Mouse (Mus musculus) ES-Bruce4 (cell line): ENCODE measurements around the gene Prpsap1. TPM values are rescaled to one million over a fixed set of nuclear protein-coding genes. Genes with fewer than 3 reads are reported as not detected.
A peak's percentile ranks its signal among the peaks of the same experiment; 100 is the strongest.
"Not testable (repeated sequence)": the region's sequence is repeated elsewhere in the genome, so short reads cannot be mapped to it uniquely, and the experiment has no call there.

Source experiments
- H3K27ac ChIP-seq: 2 replicates; pipeline ENCODE4 v1.5.1; 2012; ENCODE audit warnings: low read length, inconsistent platforms; ENCODE audit not compliant: insufficient read depth
- H3K27me3 ChIP-seq: 2 replicates; pipeline ENCODE4 v1.6.1; 2012; ENCODE audit warnings: mild to moderate bottlenecking, low read length, inconsistent platforms; ENCODE audit not compliant: control insufficient read depth, poor library complexity, insufficient read depth, severe bottlenecking
- H3K36me3 ChIP-seq: 2 replicates; pipeline ENCODE4 v1.6.1; 2012; ENCODE audit warnings: inconsistent platforms, mild to moderate bottlenecking, low read length, moderate library complexity; ENCODE audit not compliant: control insufficient read depth, poor library complexity, insufficient read depth, severe bottlenecking
- H3K4me1 ChIP-seq: one replicate; pipeline ENCODE4 v1.8.1; 2011; ENCODE audit warnings: low read length; ENCODE audit not compliant: control insufficient read depth, insufficient read depth
- H3K4me3 ChIP-seq: 2 replicates; pipeline ENCODE4 v1.5.1; 2011; ENCODE audit warnings: low read depth, mild to moderate bottlenecking, low read length
- H3K9ac ChIP-seq: 2 replicates; pipeline ENCODE4 v1.6.1; 2012; ENCODE audit warnings: low read depth, mild to moderate bottlenecking, inconsistent platforms; ENCODE audit not compliant: poor library complexity, severe bottlenecking
- H3K9me3 ChIP-seq: replicated peaks from 2 replicates; pipeline ENCODE4 v1.6.1; 2012; ENCODE audit warnings: mild to moderate bottlenecking, low read length, inconsistent platforms; ENCODE audit not compliant: control insufficient read depth, poor library complexity, insufficient read depth, severe bottlenecking
- CTCF ChIP-seq: IDR thresholded peaks from one replicate; pipeline ENCODE4 v1.8.1; 2011; ENCODE audit warnings: low read depth, low read length
- EP300 ChIP-seq: IDR thresholded peaks from 2 replicates; pipeline ENCODE4 v1.6.1; 2011; ENCODE audit warnings: low read depth, low read length; ENCODE audit not compliant: insufficient read depth
- POLR2A ChIP-seq: IDR thresholded peaks from one replicate; pipeline ENCODE4 v1.8.1; 2011; ENCODE audit warnings: low read length; ENCODE audit not compliant: insufficient read depth
- polyA plus RNA-seq: library from polyadenylated mRNA; stranded (reverse); fragments of >200 nt; gene quantifications from 2 replicates; pipeline ENCODE4 v1.2.4, GENCODE M21; 2011; ENCODE audit warnings: low read depth; ENCODE audit not compliant: missing spikeins, insufficient read depth, insufficient read length

Gene Prpsap1
- polyA plus RNA-seq, 1 experiment, result 116 TPM

DNA sequence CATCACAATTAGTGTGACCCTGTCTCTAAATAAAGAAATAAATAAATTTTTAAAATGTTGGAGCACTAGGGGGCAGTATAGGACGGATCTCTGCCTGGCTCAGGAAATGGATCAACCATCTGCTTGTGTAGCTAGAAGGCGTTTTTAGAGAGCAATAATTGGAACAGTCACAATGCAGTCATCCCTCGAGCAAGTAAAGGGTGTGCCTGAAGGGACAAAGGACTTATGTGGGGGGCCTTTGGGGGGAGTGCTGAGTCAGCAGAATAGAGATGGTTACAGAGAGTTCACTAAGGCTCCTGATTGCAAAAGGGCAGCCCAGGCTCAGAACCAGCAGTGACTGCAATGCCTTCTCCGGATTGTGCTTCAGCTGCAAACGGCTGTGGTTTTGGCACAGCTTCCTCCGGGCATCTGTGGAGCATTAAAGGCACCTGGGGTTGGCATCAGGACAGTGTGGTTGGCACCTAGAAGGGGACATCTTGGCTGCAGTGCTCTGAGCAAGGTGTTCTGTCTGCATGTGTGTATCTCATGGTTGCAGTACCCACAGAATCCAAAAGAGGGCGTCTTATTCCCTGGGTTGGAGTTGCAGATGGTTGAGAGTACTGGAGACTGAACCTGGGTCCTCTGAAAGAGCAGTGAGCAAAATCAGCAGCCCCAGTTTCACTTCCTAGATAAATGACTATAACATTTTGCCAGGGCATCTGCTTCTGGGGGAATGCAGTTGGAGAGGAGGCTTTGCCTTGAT, 7.2 kb upstream of the Prpsap1 start:
- Histone ChIP-seq H3K4me3 (no peak overlapping the region), H3K9ac (no peak overlapping the region), H3K36me3 (no peaks in the 10 kb centered on the region), H3K27ac (no peak overlapping the region), H3K4me1 (no peaks in the 10 kb centered on the region), H3K9me3 (no peaks in the 10 kb centered on the region), H3K27me3 (no peaks in the 10 kb centered on the region)
- TF ChIP-seq CTCF, result peak; percentile 7
- TF ChIP-seq EP300, result no peak
- TF ChIP-seq POLR2A, result no peak

DNA sequence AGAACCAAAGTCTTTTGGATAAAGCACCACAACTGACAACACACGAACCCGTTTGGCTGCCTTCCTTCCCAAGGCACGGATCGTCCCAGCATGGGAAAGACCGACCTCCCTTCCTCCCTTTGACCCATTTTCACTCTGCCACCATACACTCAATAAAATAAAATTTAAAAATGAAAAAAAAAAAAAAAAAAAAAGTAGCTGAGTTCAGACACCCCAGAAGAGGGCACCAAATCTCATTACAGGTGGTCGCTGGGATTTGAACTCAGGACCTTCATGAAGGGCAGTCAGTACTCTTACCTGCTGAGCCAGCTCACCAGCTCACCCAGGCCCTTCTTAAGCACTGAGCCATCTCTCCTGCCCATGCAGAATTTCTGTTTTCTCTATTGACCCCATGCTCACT, 5.0 kb upstream of the Prpsap1 start:
- no peaks in the 10 kb centered on the region for H3K36me3 ChIP-seq
- no peaks in the 10 kb centered on the region for H3K4me1 ChIP-seq
- H3K9me3 ChIP-seq, result no peaks in the 10 kb centered on the region
- TF ChIP-seq EP300, result no peak
- no peak for TF ChIP-seq POLR2A
- no peak for TF ChIP-seq CTCF
- no peak overlapping the region for H3K4me3 ChIP-seq
- H3K27ac ChIP-seq, result no peak overlapping the region
- peak overlapping the region; percentile 57; the same call in 1 of the 2 replicates for H3K9ac ChIP-seq
- no peaks in the 10 kb centered on the region for H3K27me3 ChIP-seq

DNA sequence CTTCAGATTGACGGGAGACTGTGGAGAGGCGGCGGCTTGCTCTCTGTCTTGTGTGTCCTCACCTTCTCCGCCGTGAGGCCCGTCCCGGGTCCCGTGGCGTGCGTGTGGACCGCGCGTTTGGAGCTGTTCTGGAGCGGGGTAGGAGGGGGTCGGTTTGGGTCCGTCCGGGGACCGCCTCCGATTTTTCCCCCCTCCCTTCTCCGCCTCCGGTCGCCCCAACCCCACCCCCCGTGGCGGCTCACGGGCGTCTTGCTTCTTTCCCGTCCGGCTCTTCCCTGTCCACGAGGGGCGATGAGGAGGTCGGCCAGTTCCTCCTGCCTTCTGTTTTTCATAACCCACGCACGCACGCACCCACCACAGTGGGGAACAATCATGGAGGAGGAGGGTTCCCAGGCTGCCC, 4.6 kb upstream of the Prpsap1 start:
- H3K27ac ChIP-seq, result no peak overlapping the region
- peak overlapping the region; percentile 48 for H3K4me3 ChIP-seq
- H3K9me3 ChIP-seq, result no peaks in the 10 kb centered on the region
- no peaks in the 10 kb centered on the region for H3K4me1 ChIP-seq
- H3K9ac ChIP-seq, result peak overlapping the region; percentile 57
- TF ChIP-seq CTCF (no peak), EP300 (no peak), POLR2A (no peak)
- no peaks in the 10 kb centered on the region for H3K27me3 ChIP-seq
- H3K36me3 ChIP-seq, result no peaks in the 10 kb centered on the region

DNA sequence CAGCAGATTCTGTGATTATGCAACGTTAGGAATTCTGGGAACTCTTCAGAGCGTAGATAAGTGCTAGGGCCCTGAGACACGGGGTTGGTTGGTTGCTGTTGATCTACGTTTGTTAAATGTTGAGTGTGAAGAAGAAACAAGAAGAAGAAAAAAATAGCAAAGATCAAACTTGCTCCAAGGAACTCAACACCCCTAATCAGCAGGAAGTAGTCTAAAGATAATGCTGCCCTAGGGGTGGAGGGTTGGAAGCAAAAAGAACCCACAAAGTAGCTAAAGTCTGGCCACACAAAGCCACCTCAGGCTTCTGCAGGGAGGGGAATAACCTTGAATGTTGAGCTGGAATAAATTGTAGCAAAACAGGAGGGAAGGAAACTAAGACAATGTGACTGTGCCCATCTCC, 3.3 kb upstream of the Prpsap1 start:
- TF ChIP-seq EP300 (no peak), POLR2A (no peak), CTCF (no peak)
- Histone ChIP-seq H3K9me3 (no peaks in the 10 kb centered on the region), H3K27me3 (no peaks in the 10 kb centered on the region), H3K9ac (no peak overlapping the region), H3K27ac (no peak overlapping the region), H3K36me3 (no peaks in the 10 kb centered on the region), H3K4me3 (no peak overlapping the region), H3K4me1 (no peaks in the 10 kb centered on the region)

DNA sequence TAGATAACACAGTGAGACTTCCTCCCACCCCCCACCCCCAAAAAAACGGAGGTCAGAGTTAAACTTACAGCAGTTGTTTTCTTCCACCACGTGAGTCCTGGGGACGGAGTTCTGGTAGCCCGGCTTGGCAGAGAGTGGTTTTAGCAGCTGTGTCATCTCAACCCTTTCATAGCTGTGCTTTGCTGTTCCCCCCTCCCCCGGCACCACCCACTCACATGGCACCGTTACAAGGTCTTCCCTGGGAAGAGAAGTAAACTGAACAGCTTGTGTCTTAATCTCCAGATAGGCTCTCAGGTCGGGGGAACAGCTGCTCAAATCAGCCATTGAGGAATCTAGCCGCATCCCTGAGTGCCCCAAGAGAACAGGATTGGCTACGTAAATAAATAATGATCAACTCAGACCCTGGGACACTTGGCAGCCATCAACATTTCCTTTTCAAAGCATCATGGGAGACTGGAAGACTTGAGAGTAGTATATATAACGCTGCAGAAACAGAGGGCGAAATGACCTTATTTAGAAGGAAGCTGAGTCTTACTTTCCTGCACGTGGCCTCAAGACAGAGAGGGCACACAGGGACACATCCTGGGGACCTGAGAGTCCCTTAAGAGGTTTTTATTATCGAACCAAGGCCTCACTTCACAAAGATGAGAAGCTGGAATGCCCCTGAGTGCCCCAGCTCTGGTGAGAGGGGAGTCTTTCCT, 622 bp upstream of the Prpsap1 start:
- Histone ChIP-seq H3K9ac (no peak overlapping the region), H3K27ac (no peak overlapping the region), H3K27me3 (no peaks in the 10 kb centered on the region), H3K4me3 (no peak overlapping the region), H3K36me3 (no peaks in the 10 kb centered on the region), H3K9me3 (no peaks in the 10 kb centered on the region), H3K4me1 (no peaks in the 10 kb centered on the region)
- TF ChIP-seq EP300, result no peak
- TF ChIP-seq POLR2A, result no peak
- no peak for TF ChIP-seq CTCF

DNA sequence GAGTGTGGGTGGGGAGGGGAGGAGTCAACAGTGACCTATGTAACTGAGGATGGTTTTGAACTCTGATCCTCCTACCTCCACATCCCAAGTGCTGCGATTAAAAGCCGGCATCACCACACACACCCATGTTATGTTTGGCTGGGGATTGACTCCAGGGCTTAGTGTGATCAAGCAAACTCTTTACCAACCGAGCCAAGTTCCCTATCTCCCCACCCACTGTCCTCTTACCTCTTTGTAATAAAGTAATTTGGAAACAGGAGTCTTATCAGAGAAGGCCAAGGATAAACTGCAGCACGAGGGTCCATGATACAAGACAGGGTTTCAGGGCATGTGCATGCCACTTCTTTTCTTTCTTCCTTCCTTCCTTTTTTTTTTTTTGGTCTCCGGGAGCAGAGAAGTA, 811 bp downstream of the Prpsap1 start:
- TF ChIP-seq EP300, result no peak
- no peak for TF ChIP-seq CTCF
- TF ChIP-seq POLR2A, result no peak
- Histone ChIP-seq H3K27me3 (no peaks in the 10 kb centered on the region), H3K4me1 (no peaks in the 10 kb centered on the region), H3K9ac (no peak overlapping the region), H3K9me3 (no peaks in the 10 kb centered on the region), H3K36me3 (no peaks in the 10 kb centered on the region), H3K4me3 (no peak overlapping the region), H3K27ac (no peak overlapping the region)

DNA sequence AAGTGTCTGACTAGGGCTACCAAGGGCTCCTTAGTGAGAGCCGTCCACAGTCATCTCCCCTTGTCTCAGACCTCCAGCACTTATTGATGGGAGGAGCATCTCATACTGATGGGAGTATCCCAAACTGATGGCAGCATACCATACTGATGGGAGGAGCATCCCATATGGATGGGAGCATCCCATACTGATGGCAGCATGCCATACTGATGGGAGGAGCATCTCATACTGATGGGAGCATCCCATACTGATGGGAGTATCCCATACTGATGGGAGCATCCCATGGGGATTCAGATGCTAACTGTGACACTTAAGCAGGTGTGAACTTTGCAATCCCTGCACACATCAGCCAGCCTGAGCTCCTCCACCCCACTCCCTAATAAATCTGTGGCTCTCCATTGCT, 1.5 kb downstream of the Prpsap1 start:
- not testable (repeated sequence) for H3K9me3 ChIP-seq, H3K4me3 ChIP-seq, H3K27ac ChIP-seq, H3K36me3 ChIP-seq, H3K27me3 ChIP-seq, H3K4me1 ChIP-seq, H3K9ac ChIP-seq
